Mouse (Mus musculus) heart, postnatal 36 days (tissue): ENCODE measurements at regions not wholly inside any gene's neighbourhood (a gene's known extent, or its start where the extent isn't known, plus 50 kb on each side); places are given as distances from the start of the nearest gene placed in this dataset.

Experiments used
- DNase-seq, 2 experiments: peaks; one replicate each; pipeline ENCODE4 v3.0.0; 2021 to 2022
- intact Hi-C: fragments of 180-260 bp; cut with DNase I; formaldehyde crosslinking; loops from one replicate; pipeline ENCODE4 v1.15.1; 2025

- no peak for DNase-seq
- intact Hi-C loops: no loop called here
These were observed 402.8 kb upstream of the Nr2f1 start for GRCm38 (mm10) chr13:78602211-78602860.

- no peak for DNase-seq
- intact Hi-C loops: no loop called here
These were observed 381.5 kb upstream of the Nr2f1 start for GRCm38 (mm10) chr13:78580863-78581595.

- intact Hi-C loops: no loop called here
- DNase-seq: no peak
These were observed 377.9 kb upstream of the Nr2f1 start for GRCm38 (mm10) chr13:78577497-78577896.

- no peak for DNase-seq
- intact Hi-C loops: no loop called here
These were observed 377.0 kb upstream of the Nr2f1 start for GRCm38 (mm10) chr13:78576300-78577296.

- no peak for DNase-seq
- intact Hi-C loops: no loop called here
These were observed 371.5 kb upstream of the Nr2f1 start for GRCm38 (mm10) chr13:78571093-78571492.

- intact Hi-C loops: no loop called here
- no peak for DNase-seq
These were observed 324.9 kb upstream of the Nr2f1 start for GRCm38 (mm10) chr13:78524446-78524937.

GRCm38 (mm10) chr13:78520771-78521170 is 321.2 kb upstream of the Nr2f1 start:
- intact Hi-C loops: no loop called here
- no peak for DNase-seq

GRCm38 (mm10) chr13:78520186-78520585 is 320.6 kb upstream of the Nr2f1 start:
- intact Hi-C loops: no loop called here

GRCm38 (mm10) chr13:78500551-78500950 is 301.0 kb upstream of the Nr2f1 start:
- intact Hi-C loops: no loop called here
- DNase-seq: no peak

More at GRCm38 (mm10) chr13:78520186-78520585, 320.6 kb upstream of the Nr2f1 start:
- DNase-seq: no peak

- no peak for DNase-seq
- intact Hi-C loops: loop anchor here (5.0 kb wide), 1 partner anchor 282 kb away; no protein-coding TSS in a partner anchor
These were observed 284.3 kb upstream of the Nr2f1 start for GRCm38 (mm10) chr13:78483760-78484357.

- peak; percentile 65 to 76 for DNase-seq
- intact Hi-C loops: loop anchor here (5.0 kb wide), 1 partner anchor 281 kb away; no protein-coding TSS in a partner anchor
These were observed 283.6 kb upstream of the Nr2f1 start for GRCm38 (mm10) chr13:78482929-78483759.

- DNase-seq: no peak
- intact Hi-C loops: no loop called here
These were observed 251.9 kb upstream of the Nr2f1 start for GRCm38 (mm10) chr13:78451333-78452070.

- intact Hi-C loops: no loop called here
- no peak for DNase-seq
These were observed 247.1 kb upstream of the Nr2f1 start for GRCm38 (mm10) chr13:78446726-78447031.

GRCm38 (mm10) chr13:78445891-78446725 is 246.6 kb upstream of the Nr2f1 start:
- DNase-seq: no peak
- intact Hi-C loops: no loop called here

- intact Hi-C loops: no loop called here
- no peak for DNase-seq
These were observed 245.3 kb upstream of the Nr2f1 start for GRCm38 (mm10) chr13:78444691-78445349.

GRCm38 (mm10) chr13:78428469-78428868 is 228.9 kb upstream of the Nr2f1 start:
- intact Hi-C loops: no loop called here
- no peak for DNase-seq

GRCm38 (mm10) chr13:78428084-78428445 is 228.5 kb upstream of the Nr2f1 start:
- intact Hi-C loops: no loop called here
- DNase-seq: no peak
